Mouse (Mus musculus): ENCODE data around the gene Nup205. TPM values are rescaled to one million over a fixed set of nuclear protein-coding genes. Genes with fewer than 3 reads are reported as not detected.
A peak's percentile ranks its signal among the peaks of the same experiment; 100 is the strongest.

Nup205 gene
- polyA plus RNA-seq, 1 experiment from 2014 or later, result 7.2 TPM

DNA sequence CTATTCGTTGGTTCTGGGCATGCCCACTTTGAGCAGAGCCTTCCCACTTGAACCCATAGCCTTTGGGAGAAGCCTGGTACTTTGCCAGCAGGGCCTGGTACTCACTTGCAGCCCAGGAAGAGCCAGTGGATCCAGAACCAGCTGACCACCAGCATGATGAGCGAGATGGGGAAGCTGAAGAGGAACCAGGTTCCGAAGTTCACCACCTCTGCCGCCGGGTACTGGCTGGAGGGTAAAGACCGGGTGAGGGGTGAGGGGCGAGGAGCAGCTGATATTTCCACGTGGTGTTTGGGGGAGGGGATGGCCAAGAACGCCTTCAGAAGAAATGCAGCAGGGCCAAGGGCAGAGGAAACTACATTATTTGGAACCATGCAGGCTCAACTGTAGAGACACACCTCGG, 102.1 kb downstream of the Nup205 start:
- no peaks in the 10 kb centered on the region for H3K27me3 ChIP-seq (ENCODE audit: control insufficient read depth, insufficient read depth, low read length)
- H3K4me1 ChIP-seq (replicated peaks; ENCODE audit: control insufficient read depth, insufficient read depth), result no peaks in the 10 kb centered on the region
- ATAC-seq (ENCODE audit: low FRiP score, low TSS enrichment) (no peak), DNase-seq (ENCODE audit: low spot score) (no peak)
- no peak overlapping the region for H3K4me2 ChIP-seq (replicated peaks; ENCODE audit: low read depth)
- H3K36me3 ChIP-seq (ENCODE audit: control insufficient read depth, insufficient read depth, low read length), result no peaks in the 10 kb centered on the region
- no peak overlapping the region for H3K27ac ChIP-seq (replicated peaks)
- H3K9me3 ChIP-seq (ENCODE audit: control insufficient read depth, low read length), result no peaks in the 10 kb centered on the region
- H3K9ac ChIP-seq (ENCODE audit: low read length), result no peak overlapping the region
- TF ChIP-seq CTCF (IDR thresholded peaks at IDR 0.05; ENCODE audit: low read depth) (no peak), EP300 (optimal IDR thresholded peaks at IDR 0.05) (no peak)
- H3K4me3 ChIP-seq (ENCODE audit: low read depth, low read length), result no peak overlapping the region
- WGBS, result 83% methylated on average over 10 of the region's 10 CpGs

DNA sequence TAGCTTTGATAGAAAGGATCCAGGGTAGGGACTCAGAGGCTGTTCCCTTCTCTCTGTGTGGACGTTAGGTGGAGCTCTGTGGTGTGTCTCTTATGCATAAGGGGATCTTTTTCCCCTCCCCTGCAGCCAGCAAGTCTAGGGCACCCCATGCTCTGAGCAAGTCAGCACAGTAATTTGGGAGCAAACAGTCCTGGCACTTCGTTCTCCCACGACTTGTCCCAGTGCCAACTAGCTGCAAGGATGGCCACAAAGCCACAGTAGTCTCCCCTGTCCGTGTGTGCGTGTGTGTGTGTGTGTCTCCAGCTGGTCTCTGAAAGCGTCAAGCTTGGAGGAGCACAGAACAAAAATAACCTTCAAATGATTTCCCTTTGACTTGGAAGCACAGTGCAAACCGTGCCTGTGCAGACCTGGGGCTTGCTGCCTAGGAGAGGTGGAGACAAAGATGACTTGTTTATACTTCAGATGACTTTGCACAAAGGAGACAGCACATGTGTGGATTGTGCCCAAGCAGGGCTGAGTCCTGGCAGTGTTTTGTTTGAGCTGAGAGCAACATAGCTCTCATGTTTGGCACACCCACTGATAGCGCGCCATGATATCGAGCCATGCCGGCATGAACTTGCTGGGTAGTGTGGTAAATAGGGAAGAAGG, 111.0 kb downstream of the Nup205 start:
- no peaks in the 10 kb centered on the region for H3K36me3 ChIP-seq (ENCODE audit: control insufficient read depth, insufficient read depth, low read length)
- H3K9me3 ChIP-seq (ENCODE audit: control insufficient read depth, low read length), result no peaks in the 10 kb centered on the region
- peak overlapping the region; percentile 40; the same call in 1 of the 2 replicates for H3K27ac ChIP-seq (replicated peaks)
- H3K9ac ChIP-seq (ENCODE audit: low read length), result no peak overlapping the region
- H3K27me3 ChIP-seq (ENCODE audit: control insufficient read depth, insufficient read depth, low read length), result no peaks in the 10 kb centered on the region
- no peak overlapping the region for H3K4me3 ChIP-seq (ENCODE audit: low read depth, low read length)
- H3K4me2 ChIP-seq (replicated peaks; ENCODE audit: low read depth), result peak overlapping the region; percentile 14; the same call in 1 of the 2 replicates
- H3K4me1 ChIP-seq (replicated peaks; ENCODE audit: control insufficient read depth, insufficient read depth), result peaks cover 6% of the 10 kb centered on the region; the same call in 1 of the 2 replicates
- ATAC-seq (ENCODE audit: low FRiP score, low TSS enrichment) (peak; percentile 85), DNase-seq (ENCODE audit: low spot score) (peak; percentile 55)
- TF ChIP-seq CTCF (IDR thresholded peaks at IDR 0.05; ENCODE audit: low read depth), result peak; percentile 39; the same call in 1 of the 2 replicates
- TF ChIP-seq EP300 (optimal IDR thresholded peaks at IDR 0.05), result no peak
- WGBS, result 30% methylated on average over 11 of the region's 11 CpGs

DNA sequence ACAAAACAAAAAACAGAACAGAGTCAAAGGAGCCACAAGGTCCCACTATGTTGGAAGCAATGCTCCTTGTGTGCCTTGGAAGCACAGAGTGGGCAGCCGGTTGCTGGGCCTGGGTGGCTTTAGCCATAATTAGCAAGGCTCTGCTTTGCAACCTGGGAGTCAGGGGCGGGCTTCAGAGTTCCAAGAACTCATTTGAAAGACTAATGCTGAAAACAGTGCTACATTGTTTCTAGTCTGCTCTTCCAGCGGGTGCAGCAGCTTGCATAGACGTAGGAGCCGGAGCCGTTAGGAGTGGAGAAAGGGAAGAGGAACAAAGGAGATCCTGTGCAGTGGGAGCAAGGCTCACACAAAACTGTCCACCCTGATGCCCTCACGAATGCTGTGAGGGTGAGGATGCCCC, 111.7 kb downstream of the Nup205 start:
- ATAC-seq (ENCODE audit: low FRiP score, low TSS enrichment) (no peak), DNase-seq (ENCODE audit: low spot score) (peak; percentile 17)
- H3K36me3 ChIP-seq (ENCODE audit: control insufficient read depth, insufficient read depth, low read length), result no peaks in the 10 kb centered on the region
- no peak overlapping the region for H3K4me3 ChIP-seq (ENCODE audit: low read depth, low read length)
- H3K4me1 ChIP-seq (replicated peaks; ENCODE audit: control insufficient read depth, insufficient read depth), result peaks cover 6% of the 10 kb centered on the region; the same call in 1 of the 2 replicates
- no peak overlapping the region for H3K9ac ChIP-seq (ENCODE audit: low read length)
- 55% methylated on average over 7 of the region's 7 CpGs for WGBS
- no peaks in the 10 kb centered on the region for H3K9me3 ChIP-seq (ENCODE audit: control insufficient read depth, low read length)
- H3K4me2 ChIP-seq (replicated peaks; ENCODE audit: low read depth), result 0 out of 2 replicates have a peak overlapping the region, but pooled peaks have one; percentile 14
- TF ChIP-seq EP300 (optimal IDR thresholded peaks at IDR 0.05) (no peak), CTCF (IDR thresholded peaks at IDR 0.05; ENCODE audit: low read depth) (no peak)
- H3K27ac ChIP-seq (replicated peaks), result 0 out of 2 replicates have a peak overlapping the region, but pooled peaks have one; percentile 40
- H3K27me3 ChIP-seq (ENCODE audit: control insufficient read depth, insufficient read depth, low read length), result no peaks in the 10 kb centered on the region

DNA sequence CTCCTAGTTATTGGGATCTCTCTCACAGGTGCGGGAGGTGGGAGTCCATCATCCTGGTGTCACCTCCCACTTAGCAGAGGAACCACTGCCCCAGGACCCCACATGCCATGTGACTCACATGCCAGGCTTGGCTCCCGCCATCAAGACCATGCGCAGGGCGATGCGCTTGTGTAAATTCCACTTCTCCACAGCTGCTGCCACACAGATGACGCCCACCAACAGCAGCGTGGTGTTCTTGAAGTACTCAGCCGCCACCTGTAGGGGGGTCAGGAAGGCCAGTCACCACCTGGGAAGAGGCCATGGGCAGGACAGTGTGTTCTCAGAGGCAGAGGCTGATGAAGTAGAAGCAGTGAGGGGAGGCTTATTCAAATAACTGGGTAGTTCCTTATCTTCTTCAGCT, 112.5 kb downstream of the Nup205 start:
- 90% methylated on average over 8 of the region's 8 CpGs for WGBS
- DNase-seq (ENCODE audit: low spot score) (no peak), ATAC-seq (ENCODE audit: low FRiP score, low TSS enrichment) (peak; percentile 21; the same call in 1 of the 2 replicates)
- Histone ChIP-seq H3K4me2 (replicated peaks; ENCODE audit: low read depth) (no peak overlapping the region), H3K9ac (ENCODE audit: low read length) (no peak overlapping the region), H3K27me3 (ENCODE audit: control insufficient read depth, insufficient read depth, low read length) (no peaks in the 10 kb centered on the region), H3K36me3 (ENCODE audit: control insufficient read depth, insufficient read depth, low read length) (no peaks in the 10 kb centered on the region), H3K27ac (replicated peaks) (no peak overlapping the region), H3K9me3 (ENCODE audit: control insufficient read depth, low read length) (no peaks in the 10 kb centered on the region), H3K4me1 (replicated peaks; ENCODE audit: control insufficient read depth, insufficient read depth) (peaks cover 6% of the 10 kb centered on the region; the same call in 1 of the 2 replicates), H3K4me3 (ENCODE audit: low read depth, low read length) (no peak overlapping the region)
- TF ChIP-seq EP300 (optimal IDR thresholded peaks at IDR 0.05), result no peak
- no peak for TF ChIP-seq CTCF (IDR thresholded peaks at IDR 0.05; ENCODE audit: low read depth)

DNA sequence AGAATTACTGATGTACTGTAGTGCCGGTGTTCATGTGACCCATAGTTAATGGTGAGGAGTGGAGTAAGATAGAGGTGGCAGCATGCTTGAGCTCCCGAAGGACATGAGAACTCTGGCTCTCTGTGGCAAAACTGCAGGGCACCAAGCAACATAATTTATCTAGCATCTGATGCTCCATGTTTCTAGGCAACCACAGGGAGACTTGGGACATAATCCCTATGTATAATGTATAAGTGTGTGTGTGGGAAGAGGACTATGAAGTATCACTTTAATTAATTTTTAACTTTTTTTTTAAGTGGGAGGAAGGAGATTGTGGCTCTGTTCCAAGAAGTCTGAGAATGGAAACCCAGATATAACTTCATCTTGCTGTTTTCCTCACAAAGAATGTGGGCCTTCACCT, 117.7 kb downstream of the Nup205 start:
- no peak for TF ChIP-seq EP300 (optimal IDR thresholded peaks at IDR 0.05)
- TF ChIP-seq CTCF (IDR thresholded peaks at IDR 0.05; ENCODE audit: low read depth), result no peak
- WGBS, result 72% methylated on average over 2 of the region's 2 CpGs
- Histone ChIP-seq H3K4me3 (ENCODE audit: low read depth, low read length) (no peak overlapping the region), H3K4me2 (replicated peaks; ENCODE audit: low read depth) (no peak overlapping the region), H3K9ac (ENCODE audit: low read length) (no peak overlapping the region), H3K27me3 (ENCODE audit: control insufficient read depth, insufficient read depth, low read length) (no peaks in the 10 kb centered on the region), H3K9me3 (ENCODE audit: control insufficient read depth, low read length) (no peaks in the 10 kb centered on the region), H3K36me3 (ENCODE audit: control insufficient read depth, insufficient read depth, low read length) (no peaks in the 10 kb centered on the region), H3K27ac (replicated peaks) (no peak overlapping the region), H3K4me1 (replicated peaks; ENCODE audit: control insufficient read depth, insufficient read depth) (0 out of 2 replicates have a peak, but pooled peaks cover 2% of the 10 kb centered on the region)
- no peak for ATAC-seq (ENCODE audit: low FRiP score, low TSS enrichment)
- DNase-seq (ENCODE audit: low spot score), result no peak

DNA sequence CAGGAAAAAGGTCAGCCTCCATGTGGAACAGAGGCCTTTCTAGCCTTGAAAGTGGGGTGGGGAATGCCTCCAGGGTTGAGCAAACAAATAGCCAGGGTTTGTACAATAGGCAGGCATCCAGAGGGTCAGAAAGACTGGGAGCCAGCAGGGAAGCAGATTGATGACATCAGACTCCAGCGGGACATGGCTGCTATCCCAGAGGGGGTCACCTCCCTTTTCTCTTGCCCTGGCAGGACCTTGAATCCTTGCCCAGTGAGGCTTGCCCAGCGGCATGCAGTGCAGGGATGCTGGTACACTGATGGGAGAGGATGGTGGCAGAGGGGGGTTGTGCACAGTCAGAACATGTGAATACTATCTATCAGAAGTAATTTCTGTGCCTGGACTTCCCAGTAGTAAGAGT, 119.8 kb downstream of the Nup205 start:
- DNase-seq (ENCODE audit: low spot score), result no peak
- no peak overlapping the region for H3K4me2 ChIP-seq (replicated peaks; ENCODE audit: low read depth)
- H3K27ac ChIP-seq (replicated peaks), result no peak overlapping the region
- no peak for TF ChIP-seq CTCF (IDR thresholded peaks at IDR 0.05; ENCODE audit: low read depth)
- TF ChIP-seq EP300 (optimal IDR thresholded peaks at IDR 0.05), result no peak
- no peak overlapping the region for H3K4me3 ChIP-seq (ENCODE audit: low read depth, low read length)
- no peaks in the 10 kb centered on the region for H3K27me3 ChIP-seq (ENCODE audit: control insufficient read depth, insufficient read depth, low read length)
- WGBS, result 24% methylated on average over 2 of the region's 2 CpGs
- no peaks in the 10 kb centered on the region for H3K9me3 ChIP-seq (ENCODE audit: control insufficient read depth, low read length)
- H3K4me1 ChIP-seq (replicated peaks; ENCODE audit: control insufficient read depth, insufficient read depth), result 0 out of 2 replicates have a peak, but pooled peaks cover 2% of the 10 kb centered on the region
- no peaks in the 10 kb centered on the region for H3K36me3 ChIP-seq (ENCODE audit: control insufficient read depth, insufficient read depth, low read length)
- no peak; the same call in 1 of the 2 replicates for ATAC-seq (ENCODE audit: low FRiP score, low TSS enrichment)
- H3K9ac ChIP-seq (ENCODE audit: low read length), result no peak overlapping the region

Other genes starting within 250 kb of the Nup205 start
- gene Slc23a4, start 189.0 kb upstream of the Nup205 start, polyA plus RNA-seq (2015; fragmentation: Nextera tagmentation; extraction: Ambion mirVana), result 1.5 and 1.6 TPM in 2 replicates
- 11.6 and 12.2 TPM in 2 replicates for gene Cnot4, start 43.7 kb upstream of the Nup205 start, polyA plus RNA-seq (2015; fragmentation: Nextera tagmentation; extraction: Ambion mirVana)
- 0.12 and 0.21 TPM in 2 replicates for gene Slc13a4, start 130.7 kb downstream of the Nup205 start, polyA plus RNA-seq (2015; fragmentation: Nextera tagmentation; extraction: Ambion mirVana)
- gene Fam180a, start 148.7 kb downstream of the Nup205 start, polyA plus RNA-seq (2015; fragmentation: Nextera tagmentation; extraction: Ambion mirVana), result 0.97 and 1.6 TPM in 2 replicates

All from stomach, postnatal 0 days (tissue).